Mouse (Mus musculus) spleen, adult 2 months (tissue): ENCODE results near the gene Aip.

Experiments
- CTCF ChIP-seq: fragments of 200-500 bp; IDR thresholded peaks from 2 replicates; pipeline ENCODE4 v1.5.1; 2011; ENCODE audit warnings: mild to moderate bottlenecking, inconsistent platforms; ENCODE audit not compliant: insufficient read depth, insufficient read length, insufficient replicate concordance; ENCODE audit errors: extremely low read depth
- POLR2A ChIP-seq: fragments of 200-500 bp; IDR thresholded peaks from 2 replicates; pipeline ENCODE4 v1.6.1; 2011; ENCODE audit warnings: low read depth, low read length, inconsistent platforms

- TF ChIP-seq CTCF (no peak), POLR2A (no peak)
Measured at GRCm38 (mm10) chr19:4151488-4151860, 25.8 kb upstream of the Aip start.
